Mouse (Mus musculus): ENCODE data around the gene Tbc1d2.
"Not testable (repeated sequence)": the region's sequence is repeated elsewhere in the genome, so short reads cannot be mapped to it uniquely, and the experiment has no call there.

The Tbc1d2 gene

GRCm38 (mm10) chr4:46582024-46582423 lies 68.0 kb downstream of the Tbc1d2 start:
- DNase-seq (ENCODE audit: low read depth in 1 of 2, low spot score in 2 of 2) = not testable (repeated sequence)

- DNase-seq (ENCODE audit: low read depth in 1 of 2, low spot score in 2 of 2) = not testable (repeated sequence)
Measured at GRCm38 (mm10) chr4:46581577-46581976, 68.4 kb downstream of the Tbc1d2 start.

- not testable (repeated sequence) for DNase-seq (ENCODE audit: low read depth in 1 of 2, low spot score in 2 of 2)
Measured at GRCm38 (mm10) chr4:46580799-46581243, 69.2 kb downstream of the Tbc1d2 start.

GRCm38 (mm10) chr4:46578796-46579346 lies 71.1 kb downstream of the Tbc1d2 start:
- DNase-seq (ENCODE audit: low read depth in 1 of 2, low spot score in 2 of 2) = not testable (repeated sequence)

- DNase-seq (ENCODE audit: low read depth in 1 of 2, low spot score in 2 of 2) = no peak
Measured at GRCm38 (mm10) chr4:46578228-46578627, 71.8 kb downstream of the Tbc1d2 start.

GRCm38 (mm10) chr4:46575509-46576284 lies 74.3 kb downstream of the Tbc1d2 start:
- not testable (repeated sequence) for DNase-seq (ENCODE audit: low read depth in 1 of 2, low spot score in 2 of 2)

- DNase-seq (ENCODE audit: low read depth in 1 of 2, low spot score in 2 of 2) = no peak
Measured at GRCm38 (mm10) chr4:46574841-46575240, 75.2 kb downstream of the Tbc1d2 start.

GRCm38 (mm10) chr4:46574024-46574753 lies 75.8 kb downstream of the Tbc1d2 start:
- no peak for DNase-seq (ENCODE audit: low read depth in 1 of 2, low spot score in 2 of 2)

- no peak for DNase-seq (ENCODE audit: low read depth in 1 of 2, low spot score in 2 of 2)
Measured at GRCm38 (mm10) chr4:46572616-46573015, 77.4 kb downstream of the Tbc1d2 start.

- no peak for DNase-seq (ENCODE audit: low read depth in 1 of 2, low spot score in 2 of 2)
Measured at GRCm38 (mm10) chr4:46571744-46572143, 78.3 kb downstream of the Tbc1d2 start.

- DNase-seq (ENCODE audit: low read depth in 1 of 2, low spot score in 2 of 2) = no peak
Measured at GRCm38 (mm10) chr4:46569671-46570070, 80.3 kb downstream of the Tbc1d2 start.

GRCm38 (mm10) chr4:46568169-46568568 lies 81.8 kb downstream of the Tbc1d2 start:
- DNase-seq (ENCODE audit: low read depth in 1 of 2, low spot score in 2 of 2) = no peak

GRCm38 (mm10) chr4:46566931-46567671 lies 82.9 kb downstream of the Tbc1d2 start:
- no peak for DNase-seq (ENCODE audit: low read depth in 1 of 2, low spot score in 2 of 2)

- no peak for DNase-seq (ENCODE audit: low read depth in 1 of 2, low spot score in 2 of 2)
Measured at GRCm38 (mm10) chr4:46565393-46565955, 84.5 kb downstream of the Tbc1d2 start.

- no peak for DNase-seq (ENCODE audit: low read depth in 1 of 2, low spot score in 2 of 2)
Measured at GRCm38 (mm10) chr4:46564247-46564646, 85.8 kb downstream of the Tbc1d2 start.

GRCm38 (mm10) chr4:46563847-46564246 lies 86.2 kb downstream of the Tbc1d2 start:
- peak; percentile 82 to 89 for DNase-seq (ENCODE audit: low read depth in 1 of 2, low spot score in 2 of 2)

- no peak for DNase-seq (ENCODE audit: low read depth in 1 of 2, low spot score in 2 of 2)
Measured at GRCm38 (mm10) chr4:46562841-46563240, 87.2 kb downstream of the Tbc1d2 start.

GRCm38 (mm10) chr4:46562037-46562436 lies 88.0 kb downstream of the Tbc1d2 start:
- DNase-seq (ENCODE audit: low read depth in 1 of 2, low spot score in 2 of 2) = no peak

GRCm38 (mm10) chr4:46560069-46560705 lies 89.8 kb downstream of the Tbc1d2 start:
- no peak for DNase-seq (ENCODE audit: low read depth in 1 of 2, low spot score in 2 of 2)

Data from monocyte, adult 2 months (primary cell).